Mouse (Mus musculus) liver, embryonic 14.5 days (tissue): ENCODE data around the gene Cog7. TPM values are rescaled to one million over a fixed set of nuclear protein-coding genes. Genes with fewer than 3 reads are reported as not detected.

Experiments used
- ATAC-seq: fragments of 200-750 bp; cut with Nextera tagmentation; 2 replicates; pipeline ENCODE4 v1.8.0; 2017; ENCODE audit warnings: moderate number of reproducible peaks, mild to moderate bottlenecking, moderate library complexity; ENCODE audit not compliant: insufficient read depth
- DNase-seq, 3 experiments: peaks; one replicate each; pipeline ENCODE4 v3.0.0-alpha.2; 2012 to 2013; ENCODE audit warnings: low read depth in 3 of 3, low spot score in 3 of 3
- H3K27ac ChIP-seq: fragments of 300-500 bp; sonication (generic); 2 replicates; pipeline ENCODE4 v1.5.1; 2014; ENCODE audit warnings: moderate library complexity, mild to moderate bottlenecking, control low read depth, inconsistent platforms
- H3K27me3 ChIP-seq: fragments of 300-500 bp; sonication (generic); 2 replicates; pipeline ENCODE4 v1.6.1; 2014; ENCODE audit warnings: mild to moderate bottlenecking, low read length, moderate library complexity; ENCODE audit not compliant: control insufficient read depth, insufficient read depth
- H3K36me3 ChIP-seq: fragments of 300-500 bp; sonication (generic); replicated peaks from 2 replicates; pipeline ENCODE4 v1.6.1; 2014; ENCODE audit warnings: low read depth; ENCODE audit not compliant: control insufficient read depth, insufficient read depth
- H3K4me1 ChIP-seq, 2 experiments: fragments of 200-500 bp in 1 of 2; fragments of 300-500 bp in 1 of 2; sonication (generic) in 1 of 2; replicated peaks; 2 replicates each; pipeline ENCODE4 v1.6.1; 2012 to 2014; ENCODE audit warnings: antibody characterized with exemption in 1 of 2, inconsistent platforms in 1 of 2, low read length in 1 of 2; ENCODE audit not compliant: control insufficient read depth in 2 of 2, insufficient read depth in 2 of 2
- H3K4me2 ChIP-seq: fragments of 300-500 bp; sonication (generic); 2 replicates; pipeline ENCODE4 v1.6.1; 2014; ENCODE audit warnings: low read depth, mild to moderate bottlenecking, control low read depth, moderate library complexity
- H3K4me3 ChIP-seq, 2 experiments: fragments of 200-500 bp in 1 of 2; fragments of 300-500 bp in 1 of 2; sonication (generic) in 1 of 2; 2 replicates each; pipeline ENCODE4 v1.5.1; 2012 to 2014; ENCODE audit warnings: low read depth in 2 of 2, low read length in 2 of 2, mild to moderate bottlenecking in 2 of 2, control low read depth in 1 of 2, inconsistent platforms in 1 of 2, moderate library complexity in 1 of 2; ENCODE audit not compliant: insufficient read depth in 1 of 2
- H3K9ac ChIP-seq: fragments of 300-500 bp; sonication (generic); replicated peaks from 2 replicates; pipeline ENCODE4 v1.6.1; 2014; ENCODE audit warnings: mild to moderate bottlenecking, control low read depth, moderate library complexity
- H3K9me3 ChIP-seq: fragments of 300-500 bp; sonication (generic); 2 replicates; pipeline ENCODE4 v1.6.1; 2016; ENCODE audit warnings: low read length, mixed read lengths; ENCODE audit not compliant: control insufficient read depth
- CTCF ChIP-seq: IDR thresholded peaks from 2 replicates; pipeline ENCODE4 v1.5.1; 2016; ENCODE audit warnings: antibody characterized with exemption, low read depth, control low read depth
- EP300 ChIP-seq: IDR thresholded peaks from 2 replicates; pipeline ENCODE4 v1.6.1; 2016; ENCODE audit warnings: antibody characterized with exemption, low read depth
- WGBS: fragments of 180-500 bp; shearing (Covaris S2); extraction: QIAGEN DNeasy Blood & Tissue Kit; methylation state at CpG from one replicate; pipeline ENCODE4 v1.1.7; 2014; ENCODE audit not compliant: insufficient replicate concordance; 5-methylcytosine and 5-hydroxymethylcytosine counted together
- polyA plus RNA-seq, 2 experiments: library from polyadenylated mRNA; depleted of rRNA in 1 of 2; stranded (reverse) in 1 of 2; unstranded in 1 of 2; fragments of >200 nt; fragmentation: Nextera tagmentation in 1 of 2; extraction: Ambion mirVana in 1 of 2; gene quantifications; 2 replicates each; pipeline versions ENCODE4 v1.2.1 to v1.2.3; 2012 to 2014

The Cog7 gene
- polyA plus RNA-seq, 2 experiments: 4.7 to 7.2 TPM

DNA sequence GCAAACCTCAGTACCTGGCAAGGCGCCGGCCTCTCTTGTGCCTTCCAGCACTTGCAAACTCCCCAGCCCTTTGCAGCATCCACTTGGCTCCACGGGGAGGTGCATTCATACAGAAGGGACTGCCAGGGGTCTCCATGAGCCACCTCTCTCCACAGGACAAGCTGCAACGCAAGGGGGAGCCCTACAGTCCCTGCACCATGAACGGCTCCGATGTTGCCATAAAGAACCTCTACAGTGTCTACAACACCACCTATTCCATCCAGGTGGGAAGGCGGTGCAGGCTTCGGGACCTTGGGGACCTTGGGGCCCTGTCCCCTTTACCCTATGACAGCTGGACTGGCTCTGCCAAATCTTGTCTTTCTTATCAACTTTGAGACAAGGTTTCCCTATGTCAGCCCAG is 69.3 kb downstream of the Cog7 start:
- H3K9ac ChIP-seq: no peak overlapping the region
- TF ChIP-seq CTCF (peak; percentile 30; the same call in 1 of the 2 replicates), EP300 (no peak)
- no peak for ATAC-seq
- 54% methylated on average over 8 of the region's 8 CpGs for WGBS
- H3K27ac ChIP-seq: no peak overlapping the region
- no peaks in the 10 kb centered on the region for H3K4me1 ChIP-seq
- no peak overlapping the region for H3K4me2 ChIP-seq
- no peak overlapping the region for H3K4me3 ChIP-seq
- no peak for DNase-seq
- H3K27me3 ChIP-seq: no peaks in the 10 kb centered on the region
- H3K36me3 ChIP-seq: no peaks in the 10 kb centered on the region
- H3K9me3 ChIP-seq: no peaks in the 10 kb centered on the region

DNA sequence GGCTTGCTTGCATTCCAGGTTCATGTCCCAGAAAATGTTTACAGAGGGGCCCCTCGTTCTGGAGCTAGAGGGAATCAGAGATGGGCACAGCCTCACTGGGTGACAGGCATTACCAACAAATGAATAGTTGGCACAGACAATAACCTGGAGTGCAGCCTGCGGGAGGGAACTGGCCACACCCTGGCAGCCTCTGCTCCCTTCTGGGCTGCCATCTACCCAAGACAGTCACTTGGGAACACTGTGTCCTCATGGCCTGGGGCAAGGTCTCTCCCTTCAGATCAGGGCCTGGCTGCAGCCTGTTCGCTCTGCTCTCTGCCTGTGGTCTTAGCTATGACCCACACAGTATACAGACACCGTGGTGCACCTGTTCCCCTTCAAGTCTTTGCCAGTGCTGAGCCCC is 74.6 kb downstream of the Cog7 start:
- WGBS: 44% methylated on average over 4 of the region's 4 CpGs
- H3K4me1 ChIP-seq: no peaks in the 10 kb centered on the region
- no peak for DNase-seq

DNA sequence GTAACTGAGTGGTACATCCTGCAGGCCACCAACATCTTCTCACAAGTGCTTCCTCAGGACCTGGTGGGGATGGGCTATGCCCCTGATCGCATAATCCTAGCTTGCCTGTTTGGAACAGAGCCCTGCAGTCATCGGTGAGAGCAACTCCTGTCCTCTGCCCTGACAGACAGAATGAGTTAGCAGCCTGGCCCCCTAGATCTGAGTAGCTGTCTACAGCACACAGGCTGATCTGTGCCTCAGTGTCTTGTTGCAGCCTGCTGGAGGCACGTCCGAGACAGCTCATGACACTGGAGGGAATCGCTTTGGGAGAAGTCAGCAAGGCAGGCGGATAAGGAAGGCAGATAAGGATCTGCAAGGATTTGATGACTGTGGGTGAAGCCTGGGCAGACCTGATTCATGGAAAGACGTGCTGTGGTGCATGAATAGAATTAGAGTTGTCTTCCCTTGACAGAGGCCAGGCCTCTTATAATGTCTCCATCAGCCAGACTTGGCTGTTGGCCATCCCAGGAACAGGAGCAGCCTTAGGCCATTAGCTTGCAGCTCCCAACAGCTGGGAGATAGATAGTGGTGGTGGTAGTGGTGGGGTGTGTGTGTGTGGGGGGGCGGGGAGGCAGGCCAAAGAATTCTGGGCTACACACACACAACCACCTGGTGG is 78.6 kb downstream of the Cog7 start:
- H3K36me3 ChIP-seq: no peaks in the 10 kb centered on the region
- H3K4me2 ChIP-seq: no peak overlapping the region
- no peak for ATAC-seq
- no peaks in the 10 kb centered on the region for H3K4me1 ChIP-seq
- TF ChIP-seq CTCF: no peak
- no peak for TF ChIP-seq EP300
- no peak overlapping the region for H3K9ac ChIP-seq
- no peak overlapping the region for H3K4me3 ChIP-seq
- H3K27me3 ChIP-seq: no peaks in the 10 kb centered on the region
- WGBS: 53% methylated on average over 8 of the region's 8 CpGs
- DNase-seq: no peak
- H3K27ac ChIP-seq: no peak overlapping the region
- no peaks in the 10 kb centered on the region for H3K9me3 ChIP-seq

More for the DNA sequence above, 74.6 kb downstream of the Cog7 start:
- H3K4me3 ChIP-seq: no peak overlapping the region
- no peak overlapping the region for H3K27ac ChIP-seq
- no peaks in the 10 kb centered on the region for H3K36me3 ChIP-seq
- H3K27me3 ChIP-seq: no peaks in the 10 kb centered on the region
- TF ChIP-seq CTCF (no peak), EP300 (no peak)
- no peak for ATAC-seq
- no peaks in the 10 kb centered on the region for H3K9me3 ChIP-seq
- no peak overlapping the region for H3K9ac ChIP-seq
- H3K4me2 ChIP-seq: no peak overlapping the region

DNA sequence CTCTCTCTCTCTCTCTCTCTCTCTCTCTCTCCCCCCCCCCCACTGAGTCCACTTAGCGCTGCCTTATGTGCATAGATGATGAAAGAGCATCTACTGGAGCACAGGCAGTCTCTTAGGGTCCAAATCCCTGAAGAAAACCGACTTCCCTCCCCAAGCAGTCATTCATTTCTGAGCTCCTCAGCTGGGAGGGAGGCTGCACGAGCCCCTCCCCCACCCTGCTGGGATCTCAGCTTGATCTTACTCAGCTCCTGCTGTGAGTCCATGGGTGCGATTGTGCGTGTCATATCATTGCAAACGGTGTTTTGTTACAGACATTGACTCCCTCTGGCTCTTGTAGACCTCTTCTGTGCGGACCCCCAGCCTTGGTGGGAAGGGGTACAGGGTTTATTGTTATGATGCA is 81.6 kb downstream of the Cog7 start:
- no peak for DNase-seq
- Histone ChIP-seq H3K27me3 (no peaks in the 10 kb centered on the region), H3K4me1 (no peaks in the 10 kb centered on the region), H3K36me3 (no peaks in the 10 kb centered on the region), H3K4me2 (no peak overlapping the region), H3K4me3 (no peak overlapping the region), H3K9me3 (no peaks in the 10 kb centered on the region), H3K27ac (no peak overlapping the region), H3K9ac (no peak overlapping the region)
- TF ChIP-seq EP300: no peak
- no peak for ATAC-seq
- WGBS: 16% methylated on average over 7 of the region's 7 CpGs

DNA sequence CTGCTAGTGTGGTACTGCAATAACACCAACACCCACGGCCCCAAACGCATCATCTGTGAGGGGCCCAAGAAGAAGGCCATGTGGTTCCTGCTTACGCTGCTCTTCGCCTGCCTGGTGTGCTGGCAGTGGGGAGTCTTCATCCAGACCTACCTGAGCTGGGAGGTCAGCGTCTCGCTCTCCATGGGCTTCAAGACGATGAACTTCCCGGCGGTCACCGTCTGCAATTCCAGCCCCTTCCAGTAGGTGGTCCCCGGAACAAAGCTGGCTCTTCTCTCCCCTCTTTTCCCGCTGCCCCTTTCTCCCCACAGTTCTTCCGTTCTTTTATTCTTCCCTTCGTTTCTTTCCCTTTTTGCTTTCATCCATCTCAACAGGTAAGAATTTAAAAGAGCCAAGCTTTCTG is 82.2 kb downstream of the Cog7 start:
- Histone ChIP-seq H3K4me1 (no peaks in the 10 kb centered on the region), H3K9me3 (no peaks in the 10 kb centered on the region), H3K4me3 (no peak overlapping the region), H3K27me3 (no peaks in the 10 kb centered on the region), H3K36me3 (no peaks in the 10 kb centered on the region), H3K9ac (no peak overlapping the region), H3K4me2 (no peak overlapping the region), H3K27ac (no peak overlapping the region)
- DNase-seq (no peak), ATAC-seq (no peak)
- WGBS: 7% methylated on average over 14 of the region's 14 CpGs
- TF ChIP-seq CTCF (peak; percentile 79), EP300 (no peak)
